25 mouse cellular contexts compared by ENCODE assay signal in the genomic region with DNA sequence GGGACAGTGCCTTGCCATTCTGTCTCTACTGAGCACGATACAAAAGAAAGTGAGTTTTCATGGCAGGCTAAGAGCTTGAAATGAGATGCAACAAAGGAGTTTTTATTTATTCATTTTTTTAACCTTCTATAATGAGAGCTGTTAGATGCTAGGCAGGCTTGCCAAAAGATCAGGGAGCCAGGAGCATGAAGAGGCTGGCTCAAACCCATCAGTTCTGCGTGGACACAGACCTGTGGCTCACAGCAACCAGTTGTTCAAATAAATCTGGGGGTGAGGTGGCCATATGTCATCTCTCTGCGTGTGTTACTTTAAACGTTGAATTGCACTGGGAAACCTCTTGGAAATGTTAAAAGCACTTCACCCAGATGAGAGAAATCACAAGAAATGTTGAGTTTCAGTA. TPM values are rescaled to one million over a fixed set of nuclear protein-coding genes. Genes with fewer than 3 reads are reported as not detected.
A peak's percentile ranks its signal among the peaks of the same experiment; 100 is the strongest.
DNase-seq lines count a peak whose midpoint lies in the region; ATAC-seq lines count a peak whose summit lies in the region.
"Had no signal": no experiment of that assay in that cellular context is flagged by ENCODE, and none has a peak within 500 bp of the region (broad histone marks: within the 10 kb centered on the region; RNA-seq: fewer than 3 reads in every experiment).

No protein-coding gene starts in this region.

- no peaks in the 10 kb centered on the region for H3K4me1 ChIP-seq in forebrain, embryonic 13.5 days
- H3K4me1 ChIP-seq: embryonic facial prominence, embryonic 15.5 days; forebrain, embryonic 12.5 days; forebrain, embryonic 15.5 days had no signal

- no peaks in the 10 kb centered on the region for H3K9me3 ChIP-seq in forebrain, embryonic 13.5 days (replicated peaks)
- H3K9me3 ChIP-seq: embryonic facial prominence, embryonic 13.5 days; embryonic facial prominence, embryonic 15.5 days; forebrain, embryonic 10.5 days; forebrain, embryonic 12.5 days; forebrain, embryonic 15.5 days; G1E had no signal

- H3K4me2 ChIP-seq in forebrain, embryonic 13.5 days, result no peak overlapping the region
- H3K4me2 ChIP-seq: embryonic facial prominence, embryonic 13.5 days; embryonic facial prominence, embryonic 15.5 days; forebrain, embryonic 12.5 days; forebrain, embryonic 15.5 days had no signal

- no peaks in the 10 kb centered on the region for H3K27me3 ChIP-seq in forebrain, embryonic 13.5 days
- H3K27me3 ChIP-seq: CH12.LX; embryonic facial prominence, embryonic 13.5 days; embryonic facial prominence, embryonic 15.5 days; forebrain, embryonic 12.5 days; forebrain, embryonic 15.5 days; Patski had no signal

- 78% methylated on average over 4 of the region's 4 CpGs for WGBS in forebrain, embryonic 13.5 days

- H3K27ac ChIP-seq in forebrain, embryonic 13.5 days, result no peak overlapping the region
- H3K27ac ChIP-seq: embryonic facial prominence, embryonic 13.5 days; embryonic facial prominence, embryonic 15.5 days; forebrain, embryonic 10.5 days; forebrain, embryonic 12.5 days; forebrain, embryonic 15.5 days had no signal

- no peak overlapping the region for H3K4me3 ChIP-seq in forebrain, embryonic 13.5 days
- H3K4me3 ChIP-seq: embryonic facial prominence, embryonic 13.5 days; embryonic facial prominence, embryonic 15.5 days; erythroblast, embryonic 14.5 days; forebrain, embryonic 10.5 days; forebrain, embryonic 12.5 days; forebrain, embryonic 15.5 days had no signal

- no peak for ATAC-seq in forebrain, embryonic 13.5 days
- ATAC-seq: activated CD4-positive, CD25-positive, alpha-beta regulatory T cell, adult 4 months; CD4-positive, CD25-positive, alpha-beta regulatory T cell, adult 4 months; forebrain, embryonic 15.5 days; forebrain, postnatal 0 days; Patski had no signal

- H3K9ac ChIP-seq in forebrain, embryonic 13.5 days, result no peak overlapping the region
- H3K9ac ChIP-seq: embryonic facial prominence, embryonic 13.5 days; embryonic facial prominence, embryonic 15.5 days; forebrain, embryonic 12.5 days; forebrain, embryonic 15.5 days; forebrain, postnatal 0 days had no signal

- peak; percentile 33 to 43 for DNase-seq in cerebellum, adult 18-20 months
- DNase-seq in cerebellum, adult 8-10 months, result no peak
- DNase-seq in cerebellum, postnatal 14 days, result peak; percentile 22 to 55
- no peak for DNase-seq in cerebellum, adult 11-12 months
- DNase-seq in brain, adult 2 months (ENCODE audit: low read depth, low spot score), result peak; percentile 78
- DNase-seq: adrenal gland, adult 8-10 months; adrenal gland, postnatal 14 days; adrenal gland, postnatal 36 days; B cell, adult 2 months; cerebellum, adult 9-10 months; cerebellum, postnatal 36 days; embryo, embryonic 11 days; forebrain, postnatal 0 days had no signal

- no peaks in the 10 kb centered on the region for H3K36me3 ChIP-seq in forebrain, embryonic 13.5 days (ENCODE audit: poor library complexity, severe bottlenecking)
- H3K36me3 ChIP-seq: embryonic facial prominence, embryonic 13.5 days; embryonic facial prominence, embryonic 15.5 days; forebrain, embryonic 10.5 days; forebrain, embryonic 12.5 days; forebrain, embryonic 15.5 days; G1E had no signal

RNA-seq across cellular contexts. Expression of gene Sirt5, which starts 11.9 kb away (rescaled TPM):
- 41.0 and 42.1 TPM in 2 replicates for polyA plus RNA-seq in forebrain, embryonic 13.5 days (2015; fragmentation: Nextera tagmentation; extraction: Ambion mirVana)

RNA-seq across cellular contexts. Expression of gene Nol7, which starts 44.8 kb away (rescaled TPM):
- 197 and 228 TPM in 2 replicates for polyA plus RNA-seq in forebrain, embryonic 13.5 days (2015; fragmentation: Nextera tagmentation; extraction: Ambion mirVana)

RNA-seq across cellular contexts. Expression of gene Gfod1, which starts 49.4 kb away (rescaled TPM):
- 1.2 and 1.3 TPM in 2 replicates for polyA plus RNA-seq in forebrain, embryonic 13.5 days (2015; fragmentation: Nextera tagmentation; extraction: Ambion mirVana)

Comparison
In these comparisons a context has a peak if more than half of its experiments do, and no peak if none do; other contexts are left out.
1. DNase-seq: peak in cerebellum, adult 18-20 months (2 of 2), cerebellum, postnatal 14 days (2 of 2) and brain, adult 2 months (single experiment); none in cerebellum, adult 8-10 months (single experiment) and cerebellum, adult 11-12 months (single experiment).